Mouse (Mus musculus): ENCODE measurements at regions not wholly inside any gene's neighbourhood (a gene's known extent, or its start where the extent isn't known, plus 50 kb on each side); places are given as distances from the start of the nearest gene placed in this dataset.

- no peak overlapping the region for H3K4me2 ChIP-seq (replicated peaks)
- H3K4me1 ChIP-seq: no peaks in the 10 kb centered on the region
- no peaks in the 10 kb centered on the region for H3K27me3 ChIP-seq
- H3K4me3 ChIP-seq: no peak overlapping the region
- no peak overlapping the region for H3K9ac ChIP-seq (replicated peaks)
- H3K27ac ChIP-seq (replicated peaks): no peak overlapping the region
- WGBS: 79% methylated on average over 6 of the region's 6 CpGs
- no peaks in the 10 kb centered on the region for H3K9me3 ChIP-seq
- ATAC-seq (ENCODE audit: low FRiP score, low read depth): no peak
- no peaks in the 10 kb centered on the region for H3K36me3 ChIP-seq
Measured at GRCm38 (mm10) chr16:73482176-73482575, 929.4 kb downstream of the Robo2 start.

- H3K4me1 ChIP-seq: no peaks in the 10 kb centered on the region
- H3K9ac ChIP-seq (replicated peaks): no peak overlapping the region
- H3K4me3 ChIP-seq: no peak overlapping the region
- no peak overlapping the region for H3K4me2 ChIP-seq (replicated peaks)
- no peaks in the 10 kb centered on the region for H3K9me3 ChIP-seq
- WGBS: 75% methylated on average over 2 of the region's 2 CpGs
- H3K27me3 ChIP-seq: no peaks in the 10 kb centered on the region
- H3K36me3 ChIP-seq: no peaks in the 10 kb centered on the region
- H3K27ac ChIP-seq (replicated peaks): no peak overlapping the region
- no peak for ATAC-seq (ENCODE audit: low FRiP score, low read depth)
Measured at GRCm38 (mm10) chr16:73473502-73473901, 938.1 kb downstream of the Robo2 start.

- 82% methylated on average over 5 of the region's 5 CpGs for WGBS
Measured at GRCm38 (mm10) chr16:73471547-73471946, 940.1 kb downstream of the Robo2 start.

GRCm38 (mm10) chr16:73470535-73470934, 941.1 kb downstream of the Robo2 start:
- no peak overlapping the region for H3K9ac ChIP-seq (replicated peaks)
- no peaks in the 10 kb centered on the region for H3K27me3 ChIP-seq
- no peaks in the 10 kb centered on the region for H3K36me3 ChIP-seq
- no peak for ATAC-seq (ENCODE audit: low FRiP score, low read depth)
- no peak overlapping the region for H3K4me2 ChIP-seq (replicated peaks)
- WGBS: 63% methylated on average over 4 of the region's 4 CpGs
- no peaks in the 10 kb centered on the region for H3K4me1 ChIP-seq
- H3K27ac ChIP-seq (replicated peaks): no peak overlapping the region
- H3K4me3 ChIP-seq: no peak overlapping the region
- no peaks in the 10 kb centered on the region for H3K9me3 ChIP-seq

More at GRCm38 (mm10) chr16:73471547-73471946, 940.1 kb downstream of the Robo2 start:
- Histone ChIP-seq H3K9me3 (no peaks in the 10 kb centered on the region), H3K9ac (replicated peaks) (no peak overlapping the region), H3K36me3 (no peaks in the 10 kb centered on the region), H3K27ac (replicated peaks) (no peak overlapping the region), H3K4me1 (no peaks in the 10 kb centered on the region), H3K4me2 (replicated peaks) (no peak overlapping the region), H3K4me3 (no peak overlapping the region), H3K27me3 (no peaks in the 10 kb centered on the region)
- ATAC-seq (ENCODE audit: low FRiP score, low read depth): no peak

GRCm38 (mm10) chr16:73466296-73466695, 945.3 kb downstream of the Robo2 start:
- Histone ChIP-seq H3K9me3 (no peaks in the 10 kb centered on the region), H3K9ac (replicated peaks) (no peak overlapping the region), H3K4me1 (no peaks in the 10 kb centered on the region), H3K4me3 (no peak overlapping the region), H3K27me3 (no peaks in the 10 kb centered on the region), H3K36me3 (no peaks in the 10 kb centered on the region), H3K27ac (replicated peaks) (no peak overlapping the region), H3K4me2 (replicated peaks) (no peak overlapping the region)
- ATAC-seq (ENCODE audit: low FRiP score, low read depth): no peak
- WGBS: 91% methylated on average over 6 of the region's 6 CpGs

GRCm38 (mm10) chr16:73462516-73462915, 949.1 kb downstream of the Robo2 start:
- no peaks in the 10 kb centered on the region for H3K36me3 ChIP-seq
- H3K4me3 ChIP-seq: no peak overlapping the region
- H3K4me2 ChIP-seq (replicated peaks): no peak overlapping the region
- H3K4me1 ChIP-seq: no peaks in the 10 kb centered on the region
- no peak overlapping the region for H3K9ac ChIP-seq (replicated peaks)
- no peaks in the 10 kb centered on the region for H3K27me3 ChIP-seq
- no peak for ATAC-seq (ENCODE audit: low FRiP score, low read depth)
- H3K9me3 ChIP-seq: no peaks in the 10 kb centered on the region
- 95% methylated on average over 4 of the region's 4 CpGs for WGBS
- no peak overlapping the region for H3K27ac ChIP-seq (replicated peaks)

- Histone ChIP-seq H3K9me3 (no peaks in the 10 kb centered on the region), H3K27me3 (no peaks in the 10 kb centered on the region), H3K4me1 (no peaks in the 10 kb centered on the region), H3K36me3 (no peaks in the 10 kb centered on the region), H3K4me3 (no peak overlapping the region), H3K9ac (replicated peaks) (no peak overlapping the region), H3K4me2 (replicated peaks) (no peak overlapping the region), H3K27ac (replicated peaks) (no peak overlapping the region)
- ATAC-seq (ENCODE audit: low FRiP score, low read depth): no peak
- 86% methylated on average over 3 of the region's 3 CpGs for WGBS
Measured at GRCm38 (mm10) chr16:73450634-73451245, 960.9 kb downstream of the Robo2 start.

- Histone ChIP-seq H3K36me3 (no peaks in the 10 kb centered on the region), H3K4me1 (no peaks in the 10 kb centered on the region), H3K4me3 (no peak overlapping the region), H3K9ac (replicated peaks) (no peak overlapping the region), H3K27ac (replicated peaks) (no peak overlapping the region), H3K27me3 (no peaks in the 10 kb centered on the region), H3K4me2 (replicated peaks) (no peak overlapping the region), H3K9me3 (no peaks in the 10 kb centered on the region)
- WGBS: 90% methylated on average over 7 of the region's 7 CpGs
- ATAC-seq (ENCODE audit: low FRiP score, low read depth): no peak
Measured at GRCm38 (mm10) chr16:73449836-73450235, 961.8 kb downstream of the Robo2 start.

- no peaks in the 10 kb centered on the region for H3K9me3 ChIP-seq
- no peak overlapping the region for H3K4me3 ChIP-seq
- 83% methylated on average over 3 of the region's 3 CpGs for WGBS
- no peaks in the 10 kb centered on the region for H3K27me3 ChIP-seq
- no peak overlapping the region for H3K27ac ChIP-seq (replicated peaks)
- H3K9ac ChIP-seq (replicated peaks): no peak overlapping the region
- H3K4me1 ChIP-seq: no peaks in the 10 kb centered on the region
- no peak for ATAC-seq (ENCODE audit: low FRiP score, low read depth)
- H3K4me2 ChIP-seq (replicated peaks): no peak overlapping the region
- H3K36me3 ChIP-seq: no peaks in the 10 kb centered on the region
Measured at GRCm38 (mm10) chr16:73435726-73436125, 975.9 kb downstream of the Robo2 start.

DNA sequence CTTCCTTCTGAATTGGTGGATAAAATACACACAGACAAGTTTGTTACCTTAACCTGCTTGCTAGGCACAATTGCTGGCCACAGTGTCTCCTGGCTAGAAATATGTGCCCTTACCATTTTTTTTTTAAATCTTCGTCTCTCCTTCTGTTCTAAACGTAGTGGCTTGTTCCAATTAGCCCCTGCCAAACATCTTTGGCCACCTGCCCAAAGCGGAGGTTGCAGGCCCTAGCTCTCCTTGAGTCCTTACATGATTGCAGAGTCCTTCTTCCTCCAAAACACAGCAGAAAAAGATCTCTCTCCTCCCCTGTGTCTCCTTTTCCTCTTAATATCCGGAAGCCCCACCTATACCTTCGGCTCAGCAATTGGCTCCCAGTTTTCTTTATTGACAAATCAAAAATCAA, 986.8 kb downstream of the Robo2 start:
- ATAC-seq (ENCODE audit: low FRiP score, low read depth): no peak
- Histone ChIP-seq H3K9ac (replicated peaks) (no peak overlapping the region), H3K4me3 (no peak overlapping the region), H3K4me2 (replicated peaks) (no peak overlapping the region), H3K9me3 (0 out of 2 replicates have a peak, but pooled peaks cover 3% of the 10 kb centered on the region), H3K36me3 (no peaks in the 10 kb centered on the region), H3K27me3 (no peaks in the 10 kb centered on the region), H3K27ac (replicated peaks) (no peak overlapping the region), H3K4me1 (no peaks in the 10 kb centered on the region)
- WGBS: 87% methylated on average over 5 of the region's 5 CpGs

GRCm38 (mm10) chr16:73424311-73424710, 987.3 kb downstream of the Robo2 start:
- Histone ChIP-seq H3K9me3 (0 out of 2 replicates have a peak, but pooled peaks cover 3% of the 10 kb centered on the region), H3K9ac (replicated peaks) (no peak overlapping the region), H3K36me3 (no peaks in the 10 kb centered on the region), H3K27ac (replicated peaks) (no peak overlapping the region), H3K4me2 (replicated peaks) (no peak overlapping the region), H3K4me3 (no peak overlapping the region), H3K4me1 (no peaks in the 10 kb centered on the region), H3K27me3 (no peaks in the 10 kb centered on the region)
- 88% methylated on average over 2 of the region's 2 CpGs for WGBS
- no peak for ATAC-seq (ENCODE audit: low FRiP score, low read depth)

DNA sequence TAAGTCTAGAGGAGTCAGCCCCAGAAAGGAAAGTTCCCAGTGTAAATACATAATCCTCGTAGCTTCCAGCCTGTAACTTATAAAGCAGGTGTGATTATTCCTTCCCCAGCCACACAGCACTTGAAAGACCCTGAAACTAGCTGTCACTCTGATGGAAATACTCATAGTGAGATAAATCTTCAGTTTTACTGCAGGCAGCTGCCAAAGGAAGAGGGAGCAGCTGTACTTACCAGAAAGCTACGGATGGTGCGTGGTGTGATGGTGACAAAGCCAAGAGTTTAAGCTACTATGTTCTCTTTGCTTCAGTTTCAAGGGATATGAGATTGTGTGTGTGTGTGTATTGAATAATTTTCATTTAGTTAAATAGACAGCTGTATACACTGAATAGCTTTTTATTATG, 1007.1 kb downstream of the Robo2 start:
- WGBS: 61% methylated on average over 3 of the region's 3 CpGs
- ATAC-seq (ENCODE audit: low FRiP score, low read depth): no peak
- H3K27ac ChIP-seq (replicated peaks): no peak overlapping the region

GRCm38 (mm10) chr16:73404099-73404498, 1007.5 kb downstream of the Robo2 start:
- 51% methylated on average over 3 of the region's 3 CpGs for WGBS
- H3K27me3 ChIP-seq: no peaks in the 10 kb centered on the region
- no peak overlapping the region for H3K9ac ChIP-seq (replicated peaks)
- no peaks in the 10 kb centered on the region for H3K9me3 ChIP-seq
- ATAC-seq (ENCODE audit: low FRiP score, low read depth): no peak
- no peak overlapping the region for H3K4me2 ChIP-seq (replicated peaks)
- no peak overlapping the region for H3K27ac ChIP-seq (replicated peaks)
- no peaks in the 10 kb centered on the region for H3K36me3 ChIP-seq
- no peak overlapping the region for H3K4me3 ChIP-seq
- H3K4me1 ChIP-seq: 0 out of 2 replicates have a peak, but pooled peaks cover 6% of the 10 kb centered on the region

More for the DNA sequence above, 1007.1 kb downstream of the Robo2 start:
- no peaks in the 10 kb centered on the region for H3K9me3 ChIP-seq
- no peaks in the 10 kb centered on the region for H3K27me3 ChIP-seq
- no peak overlapping the region for H3K4me2 ChIP-seq (replicated peaks)
- no peaks in the 10 kb centered on the region for H3K36me3 ChIP-seq
- no peak overlapping the region for H3K4me3 ChIP-seq
- H3K4me1 ChIP-seq: 0 out of 2 replicates have a peak, but pooled peaks cover 6% of the 10 kb centered on the region
- no peak overlapping the region for H3K9ac ChIP-seq (replicated peaks)

Measured in midbrain, embryonic 12.5 days (tissue).